Mouse (Mus musculus): ENCODE data around the gene Treh.

GRCm38 (mm10) chr9:44685346-44686330 is 12.6 kb downstream of the Treh start:
- TF ChIP-seq POLR2A (IDR thresholded peaks at IDR 0.05; ENCODE audit: insufficient read depth, low read depth, low read length), result no peak
- peak; percentile 54; the same call in 1 of the 2 replicates for TF ChIP-seq EP300 (IDR thresholded peaks at IDR 0.05; ENCODE audit: insufficient read depth, low read depth, low read length)
